Mouse (Mus musculus) forebrain, embryonic 10.5 days (tissue): ENCODE data around the gene Wasf1. TPM values are rescaled to one million over a fixed set of nuclear protein-coding genes. Genes with fewer than 3 reads are reported as not detected.

ENCODE experiments used
- DNase-seq: peaks from one replicate; pipeline ENCODE4 v3.0.0-alpha.2; 2017; ENCODE audit warnings: low spot score; ENCODE audit errors: extremely low spot score
- H3K27ac ChIP-seq: fragments of 300-500 bp; sonication (generic); 2 replicates; pipeline ENCODE4 v1.5.1; 2016; ENCODE audit warnings: mild to moderate bottlenecking
- H3K27me3 ChIP-seq: fragments of 300-500 bp; sonication (generic); 2 replicates; pipeline ENCODE4 v1.6.1; 2016; ENCODE audit warnings: mild to moderate bottlenecking; ENCODE audit not compliant: poor library complexity, severe bottlenecking
- H3K36me3 ChIP-seq: fragments of 300-500 bp; sonication (generic); replicated peaks from 2 replicates; pipeline ENCODE4 v1.6.1; 2016; ENCODE audit warnings: mild to moderate bottlenecking, moderate library complexity
- H3K4me1 ChIP-seq: fragments of 300-500 bp; sonication (generic); 2 replicates; pipeline ENCODE4 v1.6.1; 2016
- H3K4me3 ChIP-seq: fragments of 300-500 bp; sonication (generic); 2 replicates; pipeline ENCODE4 v1.5.1; 2016; ENCODE audit warnings: mild to moderate bottlenecking, moderate library complexity
- H3K9me3 ChIP-seq: fragments of 300-500 bp; sonication (generic); 2 replicates; pipeline ENCODE4 v1.6.1; 2016; ENCODE audit warnings: mild to moderate bottlenecking, moderate library complexity
- WGBS: fragments of 180-500 bp; shearing (Covaris S2); methylation state at CpG from one replicate; pipeline ENCODE4 v1.1.7; 2016; 5-methylcytosine and 5-hydroxymethylcytosine counted together
- polyA plus RNA-seq: library from polyadenylated mRNA; unstranded; fragments of >200 nt; fragmentation: Nextera tagmentation; extraction: Ambion mirVana; gene quantifications from 2 replicates; pipeline ENCODE4 v1.2.1, GENCODE M21; 2016

Wasf1 gene
- polyA plus RNA-seq, 1 experiment from 2014 or later: 43.8 TPM

DNA sequence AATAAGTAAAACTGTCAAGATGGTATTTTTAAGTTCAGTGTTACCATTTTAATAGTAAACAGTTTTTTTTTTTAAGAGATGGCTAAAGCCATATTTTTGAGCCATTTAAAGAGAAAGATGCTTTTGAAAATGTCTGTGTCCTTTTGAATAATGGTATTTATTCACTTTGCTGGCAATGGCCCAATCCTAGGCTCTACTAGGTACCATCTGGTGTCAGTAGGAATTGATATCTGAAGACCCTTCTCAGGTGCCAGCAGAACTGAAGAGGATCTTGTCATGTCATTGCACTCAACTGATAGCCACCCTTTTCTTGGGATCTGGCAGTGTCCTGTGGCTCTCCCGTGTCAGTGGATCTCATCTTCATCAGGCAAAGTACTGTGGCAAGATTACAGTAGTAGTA, 22.9 kb downstream of the Wasf1 start:
- 97% methylated on average over 1 of the region's 1 CpGs for WGBS
- DNase-seq: no peak

DNA sequence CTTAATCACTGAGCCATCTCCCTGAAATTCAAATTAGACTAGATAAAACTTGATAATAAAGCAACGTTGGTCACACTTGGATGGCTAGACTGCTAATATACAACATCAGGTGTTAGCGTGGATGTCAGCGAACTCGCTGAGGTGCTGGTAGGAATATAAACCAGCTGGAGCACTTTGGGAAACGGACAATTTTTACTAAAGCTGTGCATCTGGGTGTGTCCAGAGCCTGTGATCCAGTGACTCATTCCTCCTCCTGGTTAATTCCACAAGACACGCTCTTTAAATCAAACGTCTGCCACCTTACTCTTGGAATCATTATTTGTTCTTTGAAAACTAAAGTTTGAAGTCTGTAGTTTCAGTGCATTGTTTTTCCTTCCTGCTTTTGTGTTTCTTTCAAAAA, 23.5 kb downstream of the Wasf1 start:
- Histone ChIP-seq H3K4me1 (0 out of 2 replicates have a peak, but pooled peaks cover 3% of the 10 kb centered on the region), H3K27ac (no peak overlapping the region), H3K36me3 (0 out of 2 replicates have a peak, but pooled peaks cover 4% of the 10 kb centered on the region), H3K9me3 (no peaks in the 10 kb centered on the region), H3K4me3 (no peak overlapping the region), H3K27me3 (no peaks in the 10 kb centered on the region)
- 92% methylated on average over 7 of the region's 7 CpGs for WGBS
- no peak for DNase-seq

More for the DNA sequence above, 22.9 kb downstream of the Wasf1 start:
- H3K9me3 ChIP-seq: no peaks in the 10 kb centered on the region
- no peak overlapping the region for H3K4me3 ChIP-seq
- H3K36me3 ChIP-seq: 0 out of 2 replicates have a peak, but pooled peaks cover 4% of the 10 kb centered on the region
- H3K27me3 ChIP-seq: no peaks in the 10 kb centered on the region
- 0 out of 2 replicates have a peak, but pooled peaks cover 3% of the 10 kb centered on the region for H3K4me1 ChIP-seq
- H3K27ac ChIP-seq: no peak overlapping the region

DNA sequence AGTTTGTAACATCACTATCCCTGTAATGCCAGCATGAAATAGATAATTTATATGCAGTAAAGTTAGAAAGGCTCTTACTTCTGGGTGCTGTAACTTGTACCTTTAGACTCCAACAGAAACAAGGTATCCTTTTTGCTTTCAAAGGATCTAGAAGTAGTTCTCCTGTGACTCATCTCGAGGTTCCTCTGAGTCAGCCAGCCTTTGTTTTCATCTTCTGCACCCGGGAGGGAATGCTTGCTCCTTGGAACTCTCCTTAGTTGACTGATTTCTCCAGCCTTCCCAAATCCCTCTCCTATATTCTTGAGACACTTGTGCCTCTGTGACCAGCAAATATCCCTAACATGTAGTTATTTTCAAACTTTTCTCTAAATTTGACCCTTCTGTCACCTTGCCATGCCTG, 25.3 kb downstream of the Wasf1 start:
- H3K36me3 ChIP-seq: peaks cover 10% of the 10 kb centered on the region
- no peak for DNase-seq
- WGBS: 62% methylated on average over 2 of the region's 2 CpGs
- 0 out of 2 replicates have a peak, but pooled peaks cover 3% of the 10 kb centered on the region for H3K4me1 ChIP-seq
- no peak overlapping the region for H3K4me3 ChIP-seq
- no peak overlapping the region for H3K27ac ChIP-seq
- H3K27me3 ChIP-seq: no peaks in the 10 kb centered on the region
- H3K9me3 ChIP-seq: peaks cover 4% of the 10 kb centered on the region; the same call in 1 of the 2 replicates

DNA sequence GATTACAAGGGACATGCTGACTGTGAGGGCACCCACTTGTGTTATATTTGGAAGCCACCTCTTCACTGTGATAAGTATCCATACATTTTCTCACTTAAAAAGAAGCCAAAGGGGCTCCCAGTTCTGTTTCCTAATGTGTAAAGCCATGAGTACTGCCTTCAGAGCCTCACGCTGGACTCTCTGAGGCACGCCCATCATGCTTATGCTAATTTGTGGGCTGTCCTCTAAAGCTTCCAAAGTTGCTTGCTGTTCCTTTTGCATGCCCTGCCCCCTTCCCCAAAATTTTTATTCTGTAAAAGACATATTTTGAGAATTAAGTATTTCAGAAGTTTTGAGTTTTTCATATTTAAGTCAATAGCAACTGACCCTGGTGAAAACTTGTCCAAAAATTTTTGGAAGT, 27.5 kb downstream of the Wasf1 start:
- H3K27ac ChIP-seq: no peak overlapping the region
- no peak for DNase-seq
- no peaks in the 10 kb centered on the region for H3K27me3 ChIP-seq
- H3K4me3 ChIP-seq: no peak overlapping the region
- peaks cover 11% of the 10 kb centered on the region for H3K36me3 ChIP-seq
- peaks cover 4% of the 10 kb centered on the region; the same call in 1 of the 2 replicates for H3K9me3 ChIP-seq
- H3K4me1 ChIP-seq: 0 out of 2 replicates have a peak, but pooled peaks cover 3% of the 10 kb centered on the region
- WGBS: 68% methylated on average over 2 of the region's 2 CpGs

DNA sequence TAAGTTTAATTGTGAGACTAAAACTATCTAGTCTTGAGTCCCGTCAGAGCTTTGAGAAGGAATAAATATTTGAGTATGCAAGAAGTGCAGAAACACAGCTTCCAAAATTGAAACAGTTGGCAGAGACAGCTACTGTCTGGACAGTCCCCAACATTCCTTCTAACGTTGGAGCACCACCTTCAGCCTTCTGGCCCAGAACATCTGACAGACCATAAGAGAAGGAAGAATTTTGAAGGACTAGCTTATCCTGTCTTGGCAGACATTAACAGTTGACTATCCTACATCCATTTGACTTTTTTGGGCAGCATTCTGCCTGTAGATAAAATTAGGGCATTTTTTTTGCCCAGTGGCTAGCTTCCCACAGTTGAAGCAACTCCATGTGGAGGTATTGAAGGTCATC, 32.0 kb downstream of the Wasf1 start:
- Histone ChIP-seq H3K27ac (no peak overlapping the region), H3K9me3 (peaks cover 4% of the 10 kb centered on the region; the same call in 1 of the 2 replicates), H3K4me3 (no peak overlapping the region), H3K27me3 (no peaks in the 10 kb centered on the region), H3K4me1 (0 out of 2 replicates have a peak, but pooled peaks cover 3% of the 10 kb centered on the region), H3K36me3 (peaks cover 11% of the 10 kb centered on the region)
- 93% methylated on average over 2 of the region's 2 CpGs for WGBS
- no peak for DNase-seq

DNA sequence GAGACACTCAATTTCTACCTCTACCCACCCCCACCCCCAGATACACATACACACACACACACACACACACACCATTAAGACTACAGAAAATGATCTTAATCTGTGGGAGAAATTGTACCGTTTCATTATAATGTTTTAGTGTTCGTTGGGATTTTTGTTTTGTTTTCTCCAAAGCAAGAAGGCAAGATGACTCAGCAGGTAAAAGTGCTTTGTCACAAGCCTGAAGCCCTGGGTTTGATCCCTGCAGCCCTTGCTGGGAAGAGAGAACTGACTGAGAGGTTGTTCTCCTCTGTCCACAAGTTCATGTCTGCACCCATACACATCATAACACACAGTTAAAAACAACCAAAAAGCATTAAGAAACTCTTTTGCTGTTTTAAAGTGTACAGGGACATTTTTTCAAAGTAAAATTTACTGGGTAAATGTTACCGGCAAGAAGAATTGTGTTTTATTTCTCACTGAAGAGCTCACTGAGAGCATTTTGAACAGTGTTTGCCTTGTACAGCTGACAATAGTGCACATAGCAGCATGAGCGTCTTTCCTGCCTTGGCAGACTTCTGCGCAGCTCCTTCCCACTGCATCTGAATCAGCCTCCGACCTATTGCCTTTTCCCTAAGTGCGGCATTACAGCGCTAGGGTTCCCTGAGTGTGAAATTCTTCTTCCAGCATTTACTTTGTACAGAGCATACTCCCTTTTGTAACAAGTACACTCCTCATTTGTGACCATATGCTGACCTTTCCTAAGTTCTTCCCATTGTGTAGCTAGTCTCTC, 35.6 kb downstream of the Wasf1 start:
- Histone ChIP-seq H3K36me3 (peaks cover 18% of the 10 kb centered on the region), H3K4me1 (no peaks in the 10 kb centered on the region), H3K27me3 (no peaks in the 10 kb centered on the region), H3K9me3 (no peaks in the 10 kb centered on the region), H3K27ac (no peak overlapping the region), H3K4me3 (no peak overlapping the region)
- no peak for DNase-seq
- 93% methylated on average over 8 of the region's 8 CpGs for WGBS

DNA sequence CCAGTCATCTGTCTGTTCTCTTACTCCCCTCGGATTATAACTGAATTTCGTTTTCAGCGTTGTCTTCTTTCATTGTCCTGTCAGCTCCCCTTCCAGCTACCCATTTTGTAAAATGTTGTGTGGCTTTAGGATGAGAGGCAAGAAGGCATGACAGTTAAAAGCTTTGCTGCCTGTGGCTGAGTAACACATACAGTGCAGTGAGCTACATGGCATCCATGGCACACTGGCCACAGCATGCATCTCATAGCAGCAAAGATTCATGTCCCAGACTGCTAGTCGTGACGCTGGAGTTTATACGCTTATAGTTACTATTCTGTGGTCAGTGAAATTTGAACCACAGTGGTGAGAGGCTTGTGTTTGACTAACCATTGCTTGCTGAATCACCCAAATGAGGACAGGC, 36.2 kb downstream of the Wasf1 start:
- Histone ChIP-seq H3K27ac (no peak overlapping the region), H3K9me3 (no peaks in the 10 kb centered on the region), H3K36me3 (peaks cover 21% of the 10 kb centered on the region), H3K4me3 (no peak overlapping the region), H3K4me1 (no peaks in the 10 kb centered on the region), H3K27me3 (no peaks in the 10 kb centered on the region)
- 95% methylated on average over 6 of the region's 6 CpGs for whole genome bisulfite sequencing
- no peak for DNase-seq

DNA sequence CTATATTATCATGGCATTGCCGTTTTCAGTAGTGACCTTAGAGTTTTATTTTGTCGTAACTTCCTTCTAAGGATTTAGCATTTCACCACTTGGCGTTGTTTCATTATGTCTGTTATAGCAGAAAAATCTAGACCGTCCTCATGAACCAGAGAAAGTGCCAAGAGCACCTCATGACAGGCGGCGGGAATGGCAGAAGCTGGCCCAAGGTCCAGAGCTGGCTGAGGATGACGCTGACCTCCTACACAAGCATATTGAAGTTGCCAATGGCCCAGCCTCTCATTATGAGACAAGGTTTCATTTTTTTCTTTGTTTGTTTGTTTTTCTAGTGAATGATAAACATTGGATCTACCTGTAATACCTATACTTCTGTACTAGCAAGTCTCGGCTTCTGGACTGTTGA, 49.7 kb downstream of the Wasf1 start:
- H3K27ac ChIP-seq: no peak overlapping the region
- H3K9me3 ChIP-seq: no peaks in the 10 kb centered on the region
- peaks cover 72% of the 10 kb centered on the region for H3K36me3 ChIP-seq
- H3K4me3 ChIP-seq: no peak overlapping the region
- no peaks in the 10 kb centered on the region for H3K27me3 ChIP-seq
- 93% methylated on average over 8 of the region's 8 CpGs for WGBS
- peaks cover 3% of the 10 kb centered on the region; the same call in 1 of the 2 replicates for H3K4me1 ChIP-seq
- no peak for DNase-seq

DNA sequence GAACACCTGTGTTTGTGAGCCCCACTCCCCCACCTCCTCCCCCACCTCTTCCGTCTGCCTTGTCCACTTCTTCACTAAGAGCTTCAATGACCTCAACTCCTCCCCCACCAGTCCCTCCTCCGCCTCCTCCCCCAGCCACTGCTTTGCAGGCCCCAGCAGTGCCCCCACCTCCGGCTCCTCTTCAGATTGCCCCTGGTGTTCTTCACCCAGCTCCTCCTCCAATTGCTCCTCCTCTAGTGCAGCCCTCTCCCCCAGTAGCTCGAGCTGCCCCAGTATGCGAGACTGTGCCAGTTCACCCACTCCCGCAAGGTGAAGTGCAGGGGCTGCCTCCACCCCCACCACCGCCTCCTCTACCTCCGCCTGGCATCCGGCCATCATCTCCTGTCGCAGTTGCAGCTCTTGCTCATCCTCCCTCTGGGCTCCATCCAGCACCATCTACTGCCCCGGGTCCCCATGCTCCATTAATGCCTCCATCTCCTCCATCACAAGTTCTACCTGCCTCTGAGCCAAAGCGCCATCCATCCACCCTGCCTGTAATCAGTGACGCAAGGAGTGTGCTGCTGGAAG, 53.0 kb downstream of the Wasf1 start:
- Histone ChIP-seq H3K9me3 (no peaks in the 10 kb centered on the region), H3K27me3 (no peaks in the 10 kb centered on the region), H3K4me3 (no peak overlapping the region), H3K4me1 (peaks cover 3% of the 10 kb centered on the region; the same call in 1 of the 2 replicates), H3K36me3 (peaks cover 92% of the 10 kb centered on the region), H3K27ac (peak overlapping the region; percentile 26; the same call in 1 of the 2 replicates)
- WGBS: 85% methylated on average over 13 of the region's 13 CpGs
- no peak for DNase-seq

DNA sequence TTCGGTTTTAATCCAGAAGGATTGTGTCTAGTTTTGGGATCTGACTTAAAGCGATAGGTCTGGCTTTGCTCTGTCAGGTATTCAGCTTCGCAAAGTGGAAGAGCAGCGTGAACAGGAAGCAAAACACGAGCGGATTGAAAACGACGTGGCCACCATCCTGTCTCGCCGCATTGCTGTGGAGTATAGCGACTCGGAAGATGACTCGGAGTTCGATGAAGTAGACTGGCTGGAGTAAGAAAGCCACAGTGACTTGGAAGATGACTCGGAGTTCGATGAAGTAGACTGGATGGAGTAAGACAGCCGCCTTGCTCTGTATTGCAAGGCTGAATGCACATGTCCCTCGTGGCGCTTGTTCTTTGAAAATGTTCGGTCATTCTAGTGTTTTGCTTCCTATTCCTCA, 54.3 kb downstream of the Wasf1 start:
- 92% methylated on average over 20 of the region's 20 CpGs for WGBS
- H3K4me1 ChIP-seq: peaks cover 12% of the 10 kb centered on the region
- peaks cover 83% of the 10 kb centered on the region for H3K36me3 ChIP-seq
- no peak overlapping the region for H3K4me3 ChIP-seq
- H3K9me3 ChIP-seq: no peaks in the 10 kb centered on the region
- no peak overlapping the region for H3K27ac ChIP-seq
- DNase-seq: no peak
- no peaks in the 10 kb centered on the region for H3K27me3 ChIP-seq

DNA sequence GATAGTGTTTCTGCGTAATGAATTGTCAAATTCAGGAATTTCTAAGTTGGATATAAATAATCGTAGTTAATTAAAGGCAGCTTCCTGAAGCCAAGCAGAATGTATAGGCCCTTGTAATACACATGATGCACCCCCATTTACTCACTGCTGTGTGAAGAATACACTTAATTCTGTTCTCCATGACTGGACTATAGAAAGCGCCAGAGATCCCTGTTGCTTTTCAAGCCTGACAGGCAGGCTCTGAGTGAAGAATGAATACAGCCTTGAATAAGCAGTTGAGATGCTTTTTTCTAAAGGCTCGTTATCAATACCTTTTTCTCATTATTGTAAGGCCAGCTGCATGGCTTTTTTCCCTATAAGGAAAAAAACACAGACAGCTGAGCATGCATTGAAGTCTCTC, 59.4 kb downstream of the Wasf1 start:
- peaks cover 60% of the 10 kb centered on the region for H3K36me3 ChIP-seq
- no peaks in the 10 kb centered on the region for H3K27me3 ChIP-seq
- WGBS: 47% methylated on average over 4 of the region's 4 CpGs
- H3K27ac ChIP-seq: no peak overlapping the region
- DNase-seq: no peak
- H3K9me3 ChIP-seq: no peaks in the 10 kb centered on the region
- H3K4me1 ChIP-seq: peaks cover 43% of the 10 kb centered on the region
- no peak overlapping the region for H3K4me3 ChIP-seq

DNA sequence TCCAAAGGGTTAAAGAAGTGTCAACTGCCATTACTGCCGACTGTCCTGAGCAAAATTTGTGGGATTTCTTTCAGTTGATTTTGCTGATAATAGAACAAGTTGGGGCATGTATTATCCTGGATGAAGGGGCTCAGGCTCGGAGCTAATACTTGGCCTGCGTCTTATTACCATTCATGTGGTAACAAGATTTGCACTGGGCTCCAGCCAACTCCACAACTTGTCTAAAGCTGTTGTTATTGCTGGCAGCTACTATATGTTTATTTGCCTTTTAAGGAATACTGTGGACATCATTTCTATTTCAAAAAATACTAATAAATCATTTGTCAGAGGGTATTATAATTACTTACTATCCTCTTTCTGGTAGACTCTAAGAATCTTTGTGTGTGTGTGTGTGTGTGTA, 66.9 kb downstream of the Wasf1 start:
- H3K27ac ChIP-seq: no peak overlapping the region
- H3K27me3 ChIP-seq: no peaks in the 10 kb centered on the region
- WGBS: 84% methylated on average over 3 of the region's 3 CpGs
- H3K36me3 ChIP-seq: peaks cover 33% of the 10 kb centered on the region
- peaks cover 3% of the 10 kb centered on the region; the same call in 1 of the 2 replicates for H3K9me3 ChIP-seq
- H3K4me3 ChIP-seq: no peak overlapping the region
- DNase-seq: no peak
- H3K4me1 ChIP-seq: peaks cover 9% of the 10 kb centered on the region

DNA sequence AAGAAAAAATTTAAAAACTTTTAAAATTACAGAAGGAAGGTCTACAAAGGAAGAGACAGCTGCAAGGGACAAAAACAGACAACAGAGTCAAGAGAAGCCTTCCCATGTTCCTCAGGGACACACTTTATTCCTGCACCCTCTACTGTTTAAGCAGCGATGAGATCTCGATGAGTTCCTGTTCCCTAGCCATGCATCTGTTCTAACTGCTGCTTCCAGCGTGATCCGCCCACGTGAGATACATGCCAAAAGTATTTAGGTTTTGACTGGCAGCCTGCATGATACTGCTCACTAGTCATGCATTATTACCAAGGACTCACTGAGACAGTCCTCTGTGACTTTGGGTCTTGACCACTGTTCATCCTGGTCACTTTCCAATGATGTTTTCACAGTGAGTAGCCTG, 72.9 kb downstream of the Wasf1 start:
- Histone ChIP-seq H3K4me1 (no peaks in the 10 kb centered on the region), H3K4me3 (no peak overlapping the region), H3K36me3 (peaks cover 26% of the 10 kb centered on the region), H3K27ac (no peak overlapping the region), H3K9me3 (peaks cover 8% of the 10 kb centered on the region; the same call in 1 of the 2 replicates), H3K27me3 (no peaks in the 10 kb centered on the region)
- WGBS: 91% methylated on average over 5 of the region's 5 CpGs
- no peak for DNase-seq
